Mouse (Mus musculus) mesoderm, embryonic 11.5 days (tissue): Measurements from ENCODE around the gene Ubap2.

Experiments
- DNase-seq: peaks from one replicate; pipeline ENCODE4 v3.0.0-alpha.2; 2012; ENCODE audit warnings: low read depth, low spot score

The Ubap2 gene

GRCm38 (mm10) chr4:41260691-41261090 is 14.3 kb downstream of the Ubap2 start:
- no peak for DNase-seq

- DNase-seq = no peak
Observed at GRCm38 (mm10) chr4:41259019-41259418, 15.9 kb downstream of the Ubap2 start.

DNA sequence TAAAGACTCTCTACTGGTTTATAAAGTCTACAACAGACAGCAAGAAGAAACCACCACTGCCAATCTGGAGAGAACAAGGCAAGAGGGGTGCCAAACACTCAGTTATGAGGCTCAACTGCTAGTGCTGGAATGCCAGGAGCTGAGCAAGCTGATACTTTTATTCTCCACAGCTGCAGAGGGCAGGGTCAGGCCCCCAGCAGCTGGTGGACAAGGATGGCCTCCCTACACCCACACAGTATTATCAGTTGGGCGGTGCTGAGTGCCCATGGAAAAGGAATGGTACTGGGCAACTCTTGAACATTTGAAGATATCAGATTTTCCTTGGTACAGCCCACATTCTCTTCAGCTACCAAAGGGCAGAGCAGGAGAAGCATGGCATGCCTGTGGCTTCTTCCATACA is 17.2 kb downstream of the Ubap2 start:
- DNase-seq = no peak

DNA sequence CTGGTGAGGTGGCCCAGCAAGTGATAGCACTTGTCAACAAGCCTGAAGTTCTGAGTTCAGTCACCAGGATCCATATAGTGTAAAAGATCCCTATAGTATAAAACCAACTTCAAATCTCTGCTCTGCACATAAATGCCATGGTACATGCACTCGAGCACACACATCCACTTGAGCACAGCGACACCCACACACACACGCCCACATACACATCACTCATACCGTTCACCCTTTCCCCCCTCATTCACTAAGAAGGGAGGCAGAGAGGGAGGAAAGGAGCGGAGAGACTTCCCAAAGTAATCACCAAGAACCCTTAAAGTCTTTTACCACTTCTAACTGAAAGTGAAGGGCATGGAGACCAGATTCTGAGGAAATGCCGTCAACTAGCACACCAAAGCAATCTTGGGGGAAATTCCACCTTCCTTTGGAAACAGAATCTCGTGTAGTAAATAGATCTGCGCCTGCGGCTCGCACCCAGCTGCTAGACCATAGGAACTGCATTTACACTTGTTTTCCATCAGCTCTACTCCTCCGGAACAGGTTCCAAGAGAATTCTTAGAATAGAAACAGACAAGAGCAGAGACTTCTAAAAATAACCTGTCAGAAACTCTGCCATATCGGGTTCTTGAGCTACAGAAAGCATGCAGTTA is 19.3 kb downstream of the Ubap2 start:
- no peak for DNase-seq

DNA sequence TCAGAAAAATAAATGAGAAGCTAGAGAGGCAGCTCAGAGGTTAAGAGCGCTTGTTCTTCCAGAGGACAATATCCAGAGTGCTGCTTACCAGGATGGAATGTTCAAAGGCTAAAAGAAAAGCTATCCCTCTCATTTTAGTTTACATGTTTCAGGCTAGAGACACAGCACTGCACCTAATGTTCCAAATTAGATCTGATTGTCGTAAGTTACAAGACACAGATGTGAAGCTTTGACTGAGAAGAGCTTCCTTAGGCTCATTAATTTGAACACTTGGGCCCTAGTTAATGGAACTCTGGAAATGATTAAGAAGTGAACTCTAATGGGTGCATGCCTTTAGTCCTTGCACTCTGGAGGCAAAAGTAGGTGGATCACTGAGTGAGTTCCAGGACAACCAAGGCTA is 21.2 kb downstream of the Ubap2 start:
- no peak for DNase-seq

DNA sequence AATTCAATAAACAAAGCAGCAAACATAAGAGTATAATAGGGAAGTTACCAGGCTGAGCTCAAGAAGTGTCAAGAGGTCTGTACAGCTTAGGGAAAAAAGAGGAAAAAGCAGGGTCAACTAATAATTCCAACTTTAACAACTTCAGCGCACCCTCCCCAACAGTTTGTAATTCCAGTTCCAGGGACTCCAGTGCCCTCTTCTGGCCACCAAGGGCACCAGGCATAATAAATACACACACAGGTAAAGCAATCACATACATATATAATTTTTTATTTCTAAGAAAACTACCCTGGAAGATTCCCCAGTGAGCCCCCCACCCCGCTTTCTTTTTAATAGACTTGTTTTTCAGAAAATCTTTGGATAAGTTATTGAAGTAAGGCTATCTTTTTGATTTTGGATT is 29.5 kb downstream of the Ubap2 start:
- no peak for DNase-seq

DNA sequence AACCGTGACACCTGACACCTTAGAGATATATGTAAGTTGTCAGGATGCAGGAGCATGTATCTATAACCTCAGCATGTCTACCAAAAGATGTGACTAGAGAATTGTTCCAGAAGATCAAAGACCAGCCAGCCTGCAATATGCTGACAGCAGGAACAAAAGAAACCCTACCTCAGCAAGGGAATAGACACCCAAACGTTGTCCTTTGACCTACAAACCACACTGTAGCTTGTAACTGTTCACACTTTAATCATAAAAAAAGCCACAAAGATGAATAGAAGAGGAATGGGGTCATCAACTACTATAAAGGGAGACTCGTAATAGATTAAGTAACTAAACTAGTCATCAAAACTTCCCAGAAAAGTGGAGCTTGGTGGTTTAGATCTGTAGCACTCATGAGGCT is 34.0 kb downstream of the Ubap2 start:
- DNase-seq = no peak

- DNase-seq = no peak
Observed at GRCm38 (mm10) chr4:41235621-41236020, 39.3 kb downstream of the Ubap2 start.

DNA sequence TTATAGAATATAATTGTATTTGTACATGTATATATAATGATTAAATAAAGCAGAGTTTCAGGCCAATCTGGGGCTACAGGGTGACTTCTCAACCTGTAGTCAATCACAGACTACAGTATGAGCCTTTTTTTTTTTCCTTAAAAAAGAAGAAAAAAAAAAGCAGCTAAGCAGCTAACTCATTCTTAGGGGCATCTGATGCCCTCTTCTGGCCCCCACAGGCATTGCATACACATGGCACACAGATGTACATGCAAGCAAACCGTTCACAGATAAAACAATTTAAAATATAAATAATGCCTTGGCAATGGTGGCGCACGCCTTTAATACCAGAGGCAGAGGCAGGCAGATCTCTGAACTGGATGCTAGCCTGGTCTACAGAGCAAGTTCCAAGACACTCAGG is 48.6 kb downstream of the Ubap2 start:
- DNase-seq = peak; percentile 65

- DNase-seq = peak; percentile 6
Observed at GRCm38 (mm10) chr4:41225412-41225811, 49.5 kb downstream of the Ubap2 start.

DNA sequence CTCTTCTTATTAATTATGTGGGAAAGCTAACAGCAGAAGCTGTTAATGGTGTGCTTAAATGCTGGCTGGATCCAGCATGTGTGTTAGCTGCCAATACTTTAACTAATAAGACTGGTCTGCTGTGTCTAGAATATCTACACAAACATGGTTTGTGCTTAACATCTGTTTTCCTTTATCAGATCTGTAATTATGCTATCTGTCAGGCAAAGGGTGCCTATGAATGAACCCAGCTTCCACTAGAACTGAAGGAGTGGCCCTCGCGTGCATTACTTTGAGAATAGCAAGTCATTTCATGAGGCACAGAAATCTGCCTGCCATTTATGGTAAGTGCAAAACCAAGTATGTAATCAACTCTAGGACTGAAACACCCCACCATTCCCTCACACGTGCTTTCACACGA is 66.9 kb downstream of the Ubap2 start:
- DNase-seq = no peak

DNA sequence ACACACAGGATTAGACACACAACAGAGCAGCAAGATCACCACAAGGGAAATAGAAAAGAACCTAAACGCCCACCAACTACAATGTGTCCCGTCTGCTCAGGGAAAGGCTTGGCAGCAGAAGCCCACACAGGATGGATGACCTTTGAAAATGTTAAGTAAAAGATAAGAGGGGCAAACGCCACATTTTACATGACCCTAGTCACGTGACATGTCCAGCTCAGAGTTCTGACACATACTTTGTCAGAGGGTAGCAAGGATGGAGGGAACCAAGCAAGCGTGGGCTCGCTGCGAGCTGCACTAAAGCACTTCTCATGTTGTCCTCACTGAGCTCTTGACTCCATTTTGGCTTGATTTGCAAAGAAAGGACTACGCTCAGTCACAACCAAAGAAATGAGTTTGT is 69.2 kb downstream of the Ubap2 start:
- DNase-seq = no peak

GRCm38 (mm10) chr4:41202135-41202534 is 72.8 kb downstream of the Ubap2 start:
- DNase-seq = no peak

GRCm38 (mm10) chr4:41196861-41197610 is 77.9 kb downstream of the Ubap2 start:
- no peak for DNase-seq

DNA sequence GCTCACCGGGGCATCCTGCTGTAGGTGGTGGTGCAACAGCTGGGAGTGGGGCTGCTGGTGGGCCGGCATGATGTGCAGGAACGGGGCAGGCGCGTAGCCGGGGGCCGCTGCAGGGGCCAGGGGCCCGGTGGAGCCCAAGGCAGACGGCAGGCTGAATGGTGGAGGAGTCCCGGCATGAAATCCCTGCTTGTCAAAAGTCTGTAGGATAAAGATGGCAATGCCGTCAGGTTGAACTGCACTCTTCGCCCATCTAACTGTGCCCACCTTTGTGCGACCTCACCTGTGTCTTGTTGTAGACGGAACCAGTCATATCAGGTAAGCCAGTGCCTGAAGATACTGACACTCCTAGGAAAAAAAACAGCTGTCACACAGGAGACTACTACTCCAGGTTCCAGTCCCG is 79.6 kb downstream of the Ubap2 start:
- no peak for DNase-seq

GRCm38 (mm10) chr4:41192544-41193512 is 82.1 kb downstream of the Ubap2 start:
- DNase-seq = no peak

DNA sequence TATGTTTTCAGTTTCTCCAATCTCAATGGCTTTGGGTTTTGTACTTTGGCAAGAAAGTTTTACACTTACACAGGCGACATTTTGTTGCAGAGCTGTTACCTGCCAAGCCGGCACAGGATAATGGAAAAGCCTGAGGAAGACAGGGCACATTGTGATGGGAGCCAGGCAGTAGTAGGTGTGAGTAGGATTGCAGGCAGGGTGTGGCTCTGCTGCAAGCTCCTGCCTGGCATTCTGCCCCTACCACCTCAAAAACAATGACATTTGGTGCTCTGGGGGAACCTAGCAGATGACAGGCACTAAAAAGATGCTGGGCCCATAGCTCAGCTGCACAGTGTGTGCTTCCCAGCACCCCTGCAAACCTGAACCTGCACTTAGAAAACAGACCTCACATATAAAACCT is 85.1 kb downstream of the Ubap2 start:
- DNase-seq = no peak

DNA sequence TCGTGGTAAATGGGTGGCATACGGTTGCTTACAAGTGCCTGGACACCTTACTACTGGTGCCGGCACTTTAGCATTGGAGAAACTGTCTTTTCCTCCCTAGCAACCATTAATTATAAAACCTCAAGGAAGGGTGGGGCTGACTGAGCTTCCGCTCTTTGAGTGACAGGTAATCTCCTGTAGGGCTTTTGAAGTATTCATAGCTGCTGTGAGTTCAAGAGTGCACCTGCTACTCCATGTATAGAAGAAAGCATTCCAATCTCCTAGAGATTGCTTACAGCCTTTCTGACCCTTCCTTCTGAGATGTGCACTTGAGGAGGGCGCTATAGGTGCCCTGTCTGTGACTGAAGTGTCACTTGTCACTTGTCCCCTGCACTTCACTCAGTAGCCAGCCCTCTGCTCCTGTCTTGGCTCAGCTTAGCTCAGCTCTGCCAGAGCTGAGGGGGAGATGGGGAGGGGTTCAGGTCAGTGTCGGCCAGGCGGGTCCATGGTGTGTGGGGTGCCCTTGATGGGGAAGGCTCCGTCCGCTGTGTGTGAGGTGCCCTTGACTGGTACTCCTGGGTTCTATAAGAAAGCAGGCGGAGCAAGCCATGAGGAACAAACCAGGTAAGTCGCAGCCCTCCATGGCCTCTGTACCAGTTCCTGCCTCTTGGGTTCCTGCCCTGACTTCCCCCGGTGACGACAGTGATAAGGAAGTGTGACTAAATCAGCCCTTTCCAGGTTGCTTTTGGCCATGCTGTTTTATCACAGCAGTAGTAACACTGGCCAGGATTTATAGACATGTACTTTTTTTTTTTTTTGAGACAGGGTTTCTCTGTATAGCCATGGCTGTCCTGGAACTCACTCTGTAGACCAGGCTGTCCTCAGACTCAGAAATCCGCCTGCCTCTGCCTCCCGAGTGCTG is 94.9 kb downstream of the Ubap2 start:
- DNase-seq = no peak

DNA sequence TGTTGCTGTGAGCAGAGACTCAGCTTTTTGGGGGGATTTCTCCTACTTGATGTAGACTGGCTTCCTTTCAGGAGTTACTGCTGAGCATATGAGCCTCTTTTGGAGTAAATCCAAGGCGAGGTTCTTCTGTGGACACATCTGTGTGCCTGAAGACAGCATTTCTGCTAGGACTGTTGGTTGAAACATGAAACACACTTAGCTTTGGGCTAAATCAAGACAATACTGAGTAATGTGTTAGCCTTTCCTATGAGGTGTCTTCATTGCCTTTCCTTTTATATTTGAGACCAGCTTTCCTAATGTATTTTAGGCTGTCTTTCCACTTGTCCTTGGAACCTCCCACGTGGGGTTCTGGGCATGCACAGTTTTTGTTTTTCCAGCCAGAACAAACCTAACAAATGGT is 100.3 kb downstream of the Ubap2 start:
- DNase-seq = no peak

DNA sequence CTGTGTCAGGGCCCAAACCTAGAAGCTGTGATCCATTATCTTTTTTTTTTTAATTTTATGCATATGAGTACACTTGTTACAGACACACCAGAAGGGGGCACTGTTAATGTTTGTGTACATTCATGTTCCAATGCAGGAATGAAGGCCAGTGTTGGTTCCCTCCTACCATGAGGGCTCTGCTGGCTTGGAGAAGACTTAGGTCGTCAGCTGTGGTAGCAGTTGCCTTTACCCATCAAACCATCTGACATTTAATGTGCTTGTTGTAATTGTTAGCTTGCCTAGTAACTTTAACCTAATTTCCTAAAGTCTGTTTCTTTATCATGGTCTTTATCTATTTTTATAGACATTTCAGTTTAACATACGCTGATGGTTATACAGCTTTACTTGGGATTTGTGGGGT is 104.0 kb downstream of the Ubap2 start:
- no peak for DNase-seq
